Mouse (Mus musculus) 3T3-L1 (cell line): ENCODE measurements around the gene Opn4.

Source experiments
- DNase-seq: peaks from one replicate; pipeline ENCODE4 v3.0.0-alpha.2; 2015; ENCODE audit warnings: low read depth, low spot score

The Opn4 gene

DNA sequence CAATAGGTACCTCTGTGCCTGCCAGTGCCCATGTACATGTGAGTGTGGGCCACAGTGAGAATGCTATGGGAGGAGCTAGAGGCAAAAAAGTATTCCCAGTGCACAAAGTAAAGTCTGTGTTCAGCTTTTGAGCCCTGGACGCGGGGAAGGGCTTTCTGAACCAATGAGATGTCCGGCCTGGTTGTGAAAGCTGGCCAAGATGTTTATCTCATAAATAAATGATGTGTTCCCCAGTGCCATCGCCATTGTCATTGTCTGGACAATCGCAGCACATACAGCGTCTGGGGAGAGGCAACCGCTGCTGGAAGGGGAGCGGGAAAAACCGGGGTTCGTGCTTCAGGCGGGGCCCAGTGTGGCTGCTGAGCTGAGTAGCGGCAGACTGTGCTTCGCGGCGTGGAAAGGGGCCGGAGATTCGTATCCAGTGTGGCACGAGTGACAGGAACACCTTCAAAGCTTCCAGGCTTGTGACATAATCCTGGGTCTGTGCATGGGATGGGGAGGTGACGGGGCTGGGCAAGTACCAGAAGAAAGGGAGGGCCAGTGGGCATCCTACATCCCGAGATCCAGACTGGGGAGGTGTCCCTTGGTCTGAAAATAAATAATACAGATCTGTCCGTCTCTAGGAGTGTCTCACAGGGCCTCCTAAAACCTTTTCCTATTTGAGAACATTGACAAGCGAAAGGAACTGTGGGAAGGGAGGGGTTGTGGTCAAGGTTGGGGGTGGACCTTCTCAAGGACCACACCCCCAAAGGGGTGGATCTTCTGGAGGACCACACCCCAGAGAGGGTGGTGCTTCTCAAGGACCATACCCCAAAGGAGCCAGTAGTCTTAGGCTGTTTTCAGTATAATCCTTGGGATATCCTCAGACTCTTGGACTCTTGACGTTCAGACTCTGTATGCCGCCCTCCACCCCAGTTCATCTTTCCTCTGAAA lies 8.9 kb downstream of the Opn4 start:
- no peak for DNase-seq

DNA sequence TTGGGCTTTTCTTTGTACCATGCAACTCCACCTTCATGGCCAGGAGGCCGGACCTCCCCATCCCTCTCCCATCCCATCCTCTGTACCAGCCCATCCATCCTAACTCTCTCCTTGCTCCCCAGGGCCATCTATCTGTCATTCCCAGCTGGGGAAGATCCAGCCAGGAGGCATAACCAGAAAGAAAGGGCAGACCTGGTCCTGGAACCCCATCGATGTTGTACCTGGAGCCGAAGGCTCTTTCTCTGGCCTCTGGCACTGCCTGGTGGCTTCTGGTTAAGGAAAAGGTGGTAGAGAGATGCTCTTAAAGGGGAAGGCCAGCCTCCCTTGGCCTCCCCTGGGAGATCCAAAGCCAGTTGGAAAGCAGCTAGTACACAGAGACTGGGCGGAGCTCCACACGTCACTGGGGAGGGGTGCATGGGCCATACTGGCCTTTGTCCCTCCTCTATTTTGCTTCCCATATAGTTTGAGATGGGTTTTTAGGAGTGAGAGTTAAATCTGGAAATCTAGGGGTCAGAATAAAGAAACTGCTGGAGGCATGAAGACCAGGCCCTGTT lies 9.8 kb downstream of the Opn4 start:
- no peak for DNase-seq

DNA sequence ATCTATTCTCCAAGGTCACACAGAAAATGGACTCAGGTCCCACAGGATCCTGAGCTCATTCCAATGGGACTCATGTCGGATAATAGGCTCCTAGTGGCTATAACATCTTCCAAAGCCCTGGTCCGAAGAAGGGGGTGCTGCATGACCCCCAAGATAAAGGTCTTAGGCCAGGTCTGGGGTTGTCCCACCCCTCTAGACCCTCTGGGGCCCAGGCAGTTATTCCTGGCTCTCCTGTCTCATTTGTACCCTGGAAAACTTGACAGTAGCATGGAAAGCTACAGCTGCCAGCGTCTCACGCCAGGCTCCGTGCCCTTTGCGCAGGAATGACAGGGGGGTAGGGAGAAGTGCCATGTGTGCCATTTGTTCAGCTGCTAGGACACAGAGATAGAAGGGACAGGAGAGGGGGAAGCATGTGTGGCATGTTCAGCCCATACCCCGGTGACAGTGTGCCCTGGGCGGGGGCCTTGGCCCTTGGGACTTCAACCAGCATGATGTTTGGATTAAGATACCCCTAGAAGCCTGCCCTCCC lies 10.7 kb downstream of the Opn4 start:
- no peak for DNase-seq

DNA sequence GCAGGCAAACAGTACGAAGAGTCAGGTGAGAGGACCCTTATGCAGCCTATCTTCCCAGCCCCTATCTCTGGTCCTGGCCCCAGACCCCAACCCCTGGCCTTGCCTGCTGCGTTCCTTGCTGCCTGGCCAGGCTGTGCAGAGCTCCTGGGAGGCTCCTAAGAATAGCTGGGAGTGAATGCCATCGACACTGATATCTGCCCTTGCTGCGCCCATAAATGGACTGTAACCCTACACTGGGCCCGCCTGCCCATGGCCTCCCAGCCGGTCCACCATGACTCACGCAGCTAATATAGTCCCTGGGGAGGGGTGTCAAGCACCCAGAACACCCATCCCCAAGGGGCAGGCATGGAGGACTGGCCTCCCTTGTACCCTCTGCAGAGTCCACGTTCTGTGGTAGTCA lies 11.4 kb downstream of the Opn4 start, which contains the start of gene Ldb3:
TSS of gene Ldb3 (minus strand) at position 185 of the 400 bp plus-strand sequence.
- DNase-seq = peak; percentile 20

DNA sequence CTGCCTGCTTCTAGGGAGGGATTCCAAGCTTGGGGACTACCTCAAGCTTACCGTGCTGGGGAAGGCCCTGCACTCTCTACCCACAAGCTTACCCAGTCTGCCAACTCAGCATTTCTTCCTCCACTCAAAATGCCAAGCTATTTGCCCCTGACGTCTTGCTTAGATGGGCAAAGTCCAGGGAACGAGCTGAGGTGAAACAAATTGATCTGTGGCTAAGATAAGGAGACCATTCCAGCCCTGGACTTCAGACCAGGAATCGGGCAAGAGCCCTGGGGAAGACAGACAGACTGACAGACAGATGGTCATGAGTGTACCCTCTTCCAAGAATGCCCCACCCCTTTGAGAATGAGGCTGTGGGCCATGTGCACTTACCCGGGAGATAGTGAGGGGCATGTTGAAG lies 11.9 kb downstream of the Opn4 start:
- DNase-seq = no peak

DNA sequence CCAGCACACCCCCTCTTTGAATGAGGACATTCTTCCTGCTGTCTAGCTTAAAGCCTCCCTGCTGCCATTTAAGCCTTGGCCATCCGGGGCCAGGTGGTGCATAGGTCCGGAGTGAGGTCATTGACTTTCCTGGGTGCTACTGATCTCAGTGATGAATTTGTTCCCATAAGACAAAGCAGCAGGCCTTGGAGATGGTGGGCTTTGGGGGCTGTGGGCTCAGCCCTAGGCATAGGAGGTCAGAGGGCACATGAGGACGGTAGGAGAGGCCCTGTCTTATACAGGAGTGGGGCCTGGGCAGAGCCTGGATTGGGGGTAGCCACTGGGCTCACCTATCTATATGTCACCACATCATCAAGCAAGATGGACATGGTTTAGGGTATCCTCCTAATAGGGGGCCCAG lies 13.1 kb downstream of the Opn4 start:
- DNase-seq = no peak

DNA sequence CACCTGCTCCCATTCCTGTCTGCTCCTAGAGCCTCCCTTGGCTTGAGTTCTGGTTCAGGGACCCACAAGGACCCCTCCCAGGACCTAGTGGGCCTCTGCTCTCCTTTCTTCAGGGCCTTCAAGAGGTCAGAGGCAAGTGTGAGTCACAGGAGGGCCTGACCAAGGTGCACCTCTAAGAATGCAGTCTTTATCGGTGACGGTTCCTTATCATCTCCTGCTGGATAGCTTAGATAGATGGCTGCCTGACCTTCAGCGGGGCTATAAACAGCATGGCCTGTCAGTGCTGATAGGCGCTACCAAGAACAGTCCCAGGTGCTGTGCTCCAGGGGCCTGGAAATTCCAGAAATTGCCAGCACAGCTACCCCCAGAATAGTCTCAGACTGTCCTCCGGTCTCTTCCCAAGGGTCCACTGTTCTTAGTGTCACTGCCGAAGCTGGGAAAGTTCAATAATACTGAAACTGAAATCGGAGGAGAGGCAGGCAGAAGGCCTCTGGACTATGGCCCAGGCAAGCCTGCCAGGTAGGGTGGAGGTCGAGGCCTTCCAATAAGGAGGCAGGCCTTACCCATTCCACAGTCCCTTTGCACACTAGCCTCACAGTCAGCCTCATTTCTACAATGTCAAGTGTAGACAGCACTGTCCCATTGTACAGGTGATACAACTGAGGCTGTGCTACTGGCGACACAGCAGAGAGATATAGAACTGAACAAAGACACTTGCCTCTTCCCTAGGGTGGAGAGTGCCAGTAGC lies 14.4 kb downstream of the Opn4 start:
- DNase-seq = no peak

DNA sequence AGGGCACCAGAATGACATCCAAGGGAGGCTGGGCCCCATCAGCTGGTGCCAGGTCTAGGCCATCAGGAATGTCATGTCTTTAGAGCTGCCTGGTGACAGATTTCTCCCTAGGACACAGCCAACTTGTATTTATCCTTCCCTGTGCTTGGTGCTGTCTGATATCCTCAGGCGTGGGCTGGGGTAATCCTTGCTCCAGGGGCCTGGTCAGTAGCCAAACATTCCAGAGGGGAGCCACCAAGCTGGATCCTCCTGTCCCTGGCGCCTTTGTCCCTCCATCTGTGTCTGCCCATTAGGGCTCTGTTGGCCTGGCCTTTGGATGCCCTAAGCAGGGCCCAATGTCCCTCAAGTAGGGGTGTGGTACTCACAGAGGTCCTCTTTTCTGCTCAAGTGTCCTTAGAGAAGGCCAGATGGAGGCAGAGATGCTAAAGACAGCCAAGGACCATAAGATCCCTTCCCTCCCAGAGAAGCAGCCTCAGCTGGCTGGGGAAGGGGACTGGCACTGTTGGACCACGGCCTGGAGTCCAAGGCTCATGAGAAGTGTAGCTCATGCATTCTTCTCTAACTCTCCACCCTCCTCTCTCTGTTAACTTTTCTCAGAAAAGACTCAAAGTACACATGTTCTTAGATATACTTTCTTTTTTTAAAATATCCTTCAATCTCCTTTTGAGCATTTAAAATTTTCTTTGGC lies 17.1 kb downstream of the Opn4 start:
- DNase-seq = no peak

DNA sequence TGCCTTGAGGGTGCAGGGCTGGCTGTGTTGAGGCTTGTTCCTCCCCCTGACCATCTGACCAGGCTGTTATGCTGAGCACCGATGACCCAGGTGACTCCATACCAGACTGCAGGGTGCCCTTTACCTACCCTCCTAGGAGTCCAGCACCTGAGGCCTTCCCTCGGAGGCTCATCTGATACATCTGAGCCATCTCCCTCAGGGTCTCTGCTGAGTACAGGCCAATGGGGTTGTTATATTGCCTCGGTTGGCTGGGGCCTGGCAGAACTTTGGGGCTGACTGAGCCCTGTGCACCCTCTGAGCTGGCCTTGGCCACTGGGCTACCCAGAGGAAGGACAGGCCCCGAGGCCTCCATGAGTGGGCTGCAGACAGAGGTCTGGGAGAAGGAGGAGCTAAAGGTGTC lies 23.1 kb downstream of the Opn4 start:
- no peak for DNase-seq

DNA sequence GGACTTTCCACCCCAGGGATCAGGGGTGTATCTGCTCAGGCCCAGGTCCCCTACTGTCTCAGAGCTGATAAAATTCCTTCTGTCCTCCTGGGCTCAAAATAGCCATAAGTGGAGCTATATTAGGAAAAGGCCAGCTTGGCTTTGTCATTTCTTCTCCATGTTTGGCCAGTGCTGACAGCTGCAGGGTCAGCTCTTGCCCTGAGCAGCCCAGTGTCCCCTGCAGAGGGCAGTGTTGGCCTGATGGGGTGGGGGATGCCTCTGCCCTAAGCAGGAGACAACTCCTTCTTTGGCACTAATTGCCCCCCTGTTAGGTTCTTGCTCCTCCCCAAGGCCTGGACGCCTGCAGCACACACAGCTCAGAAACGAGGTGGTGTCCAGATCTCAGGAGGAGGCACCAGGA lies 25.9 kb downstream of the Opn4 start:
- DNase-seq = no peak

DNA sequence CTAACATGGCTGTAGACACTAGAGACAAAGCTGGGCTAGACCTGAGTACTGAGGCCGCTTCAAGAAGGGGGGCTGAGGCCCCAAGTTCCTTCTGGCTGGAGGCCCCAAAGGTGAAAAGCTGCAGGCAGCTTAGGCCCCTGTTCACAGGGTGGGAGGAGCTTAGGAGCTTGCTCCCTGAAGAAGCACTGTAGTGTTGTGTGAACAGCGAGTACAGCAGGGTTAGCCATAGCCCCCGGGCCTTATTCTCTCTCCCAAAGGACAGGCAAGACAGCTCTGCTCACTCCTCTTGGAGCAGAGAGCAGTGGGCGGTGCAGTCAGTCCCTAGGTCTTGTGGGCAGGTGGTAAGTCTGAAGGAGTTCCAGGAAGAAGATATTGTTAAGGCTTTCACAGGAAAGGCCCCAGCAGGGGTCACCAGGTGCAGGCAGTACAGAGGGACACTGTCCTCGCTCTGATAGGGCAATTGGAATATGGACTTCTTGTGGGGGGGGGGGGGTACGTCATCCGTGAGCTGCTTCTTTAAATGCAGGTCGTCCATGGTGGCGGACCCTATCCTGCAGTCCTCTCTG lies 26.5 kb downstream of the Opn4 start:
- no peak for DNase-seq

DNA sequence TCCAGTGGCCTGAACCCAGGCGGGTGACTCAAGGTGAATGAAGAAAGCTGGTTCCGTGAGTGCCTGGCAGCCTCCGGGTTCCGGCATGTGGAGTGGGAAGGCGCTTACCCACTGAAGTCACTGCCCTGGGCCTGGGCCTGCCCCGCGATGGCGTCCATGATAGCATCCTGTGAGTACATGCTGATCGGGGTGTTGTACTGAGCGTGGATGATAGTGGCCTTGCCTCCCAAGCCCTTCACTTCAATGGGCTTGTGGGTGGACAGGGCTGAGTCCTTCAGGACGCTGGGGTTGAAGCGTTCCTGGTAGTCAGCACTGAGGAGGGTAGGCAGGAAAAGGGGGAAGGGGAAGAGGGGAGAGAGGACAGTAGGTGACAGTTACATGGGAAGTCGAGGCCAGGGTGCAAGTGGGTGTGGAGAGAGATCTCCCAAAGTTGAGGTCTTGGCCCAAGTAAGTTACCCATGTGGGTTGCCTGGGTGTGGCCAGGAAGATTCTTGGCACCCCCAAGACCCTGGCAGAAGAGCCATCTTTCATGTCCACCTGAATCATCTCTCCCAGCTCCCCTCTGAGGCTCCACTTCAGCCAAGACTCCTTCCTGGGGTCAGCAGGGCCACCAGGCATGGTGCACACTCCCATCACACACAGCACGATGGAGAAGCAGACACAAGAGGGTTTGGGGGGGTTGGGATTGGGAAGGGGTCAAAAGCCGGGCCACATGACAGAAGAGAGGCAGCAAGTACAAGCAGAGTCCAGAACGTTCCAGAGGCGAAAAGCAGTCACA lies 28.1 kb downstream of the Opn4 start:
- no peak for DNase-seq

DNA sequence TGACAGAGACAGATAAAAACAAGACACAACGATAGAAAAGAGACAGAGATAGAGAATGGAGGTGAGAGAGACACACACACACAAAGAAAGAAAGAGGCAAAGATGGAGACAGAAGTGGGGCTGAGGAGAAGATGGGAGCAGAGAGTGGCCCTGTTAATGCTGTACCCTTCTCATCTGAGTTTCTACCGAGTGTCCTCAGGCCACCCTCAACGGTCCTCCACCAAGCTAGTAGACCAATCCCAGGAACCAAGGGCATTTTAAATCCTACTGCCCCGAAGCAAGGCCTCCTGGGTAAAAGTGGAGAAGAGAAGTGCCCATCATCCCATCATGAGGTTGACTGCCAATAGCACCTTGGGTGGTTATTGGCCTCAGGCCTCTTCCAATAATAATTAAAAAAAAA lies 29.0 kb downstream of the Opn4 start:
- no peak for DNase-seq

DNA sequence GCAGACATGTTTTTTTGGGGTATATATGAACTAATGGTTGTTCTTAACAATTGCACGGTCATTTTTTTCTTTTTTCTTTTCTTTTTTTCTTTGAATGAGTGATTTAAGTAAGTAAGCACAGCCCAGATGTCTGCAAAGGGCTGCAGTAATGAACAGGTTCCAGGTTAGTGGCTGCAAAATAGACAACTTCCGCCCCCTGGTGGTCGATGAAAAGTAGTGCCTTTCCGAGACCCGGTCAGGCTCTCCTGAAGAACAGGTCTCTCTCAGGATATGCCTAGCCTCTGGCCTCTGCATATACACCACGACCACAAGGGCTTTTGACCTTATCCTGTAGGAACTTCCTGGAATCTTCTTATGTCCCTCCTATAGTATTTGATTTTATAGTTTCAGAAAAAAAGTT lies 29.6 kb downstream of the Opn4 start:
- peak; percentile 86 for DNase-seq

DNA sequence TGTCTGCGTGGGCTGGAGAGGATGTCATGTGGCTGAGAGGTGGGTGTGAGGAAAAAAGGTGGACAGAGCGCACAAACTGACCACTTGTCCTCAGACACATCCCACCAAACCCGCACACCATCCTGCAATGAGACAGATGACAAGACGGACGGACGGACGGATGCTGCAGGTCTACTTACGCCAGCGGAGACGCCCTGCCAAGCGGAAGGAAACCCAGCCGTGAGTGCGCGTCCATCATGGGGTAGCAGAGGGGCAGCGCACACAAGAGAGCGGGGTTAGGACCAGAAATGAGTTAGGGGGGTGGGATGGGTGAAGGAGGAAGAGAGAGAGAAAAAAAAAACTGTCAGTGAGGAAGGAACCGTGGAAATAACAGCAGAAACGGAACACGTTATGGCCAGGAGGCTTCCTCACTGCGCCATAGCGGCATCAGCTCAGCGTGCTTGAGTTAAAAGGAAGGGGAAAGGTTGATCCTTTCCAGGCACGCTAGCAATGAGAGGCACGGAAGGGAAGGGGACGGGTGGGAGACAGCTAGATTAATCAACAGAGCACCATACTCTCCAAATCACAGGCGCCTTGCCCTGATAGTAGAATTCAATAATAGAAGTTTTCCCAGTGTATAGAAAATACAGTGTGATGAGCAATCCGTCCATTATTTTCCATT lies 30.3 kb downstream of the Opn4 start:
- DNase-seq = no peak

DNA sequence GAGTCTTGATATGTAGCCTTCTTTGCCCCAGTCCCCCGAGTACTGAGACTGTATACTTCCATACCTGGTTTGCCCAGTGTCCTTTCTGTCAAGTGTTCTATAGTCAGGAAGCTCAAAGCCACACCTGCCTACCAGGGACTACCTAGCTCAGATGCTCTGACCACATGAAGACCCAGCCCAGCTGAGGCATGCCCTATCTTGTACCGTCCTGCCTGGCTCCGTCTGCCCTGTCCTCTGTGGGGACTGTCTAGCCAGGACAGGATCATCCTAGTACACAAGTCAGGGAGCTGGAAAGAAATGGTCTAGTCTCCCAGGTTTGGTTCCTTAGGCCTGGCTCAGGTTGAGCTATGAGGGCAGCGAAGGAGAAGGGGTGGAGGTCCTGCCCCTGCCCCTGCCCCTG lies 31.3 kb downstream of the Opn4 start:
- DNase-seq = no peak

DNA sequence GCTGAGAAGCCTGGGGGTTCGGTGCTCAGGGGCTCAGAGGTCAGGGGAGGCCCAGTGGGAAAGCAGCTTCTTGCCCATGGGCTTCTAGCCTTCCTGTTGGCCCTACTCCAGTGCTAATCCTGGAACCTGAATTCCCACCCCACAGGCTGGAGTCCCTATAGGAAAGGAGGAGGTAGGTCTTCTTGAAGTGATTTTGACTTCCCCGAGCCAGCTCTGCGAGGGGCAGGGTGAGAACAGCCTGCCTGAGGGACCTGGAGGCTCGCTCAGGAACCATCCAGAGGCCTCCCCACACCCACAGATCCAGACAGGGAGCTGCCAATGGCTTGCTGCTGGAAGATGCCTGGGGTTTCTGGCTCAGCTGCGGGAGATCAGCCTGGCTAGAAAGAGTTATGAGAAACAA lies 32.2 kb downstream of the Opn4 start:
- no peak for DNase-seq

DNA sequence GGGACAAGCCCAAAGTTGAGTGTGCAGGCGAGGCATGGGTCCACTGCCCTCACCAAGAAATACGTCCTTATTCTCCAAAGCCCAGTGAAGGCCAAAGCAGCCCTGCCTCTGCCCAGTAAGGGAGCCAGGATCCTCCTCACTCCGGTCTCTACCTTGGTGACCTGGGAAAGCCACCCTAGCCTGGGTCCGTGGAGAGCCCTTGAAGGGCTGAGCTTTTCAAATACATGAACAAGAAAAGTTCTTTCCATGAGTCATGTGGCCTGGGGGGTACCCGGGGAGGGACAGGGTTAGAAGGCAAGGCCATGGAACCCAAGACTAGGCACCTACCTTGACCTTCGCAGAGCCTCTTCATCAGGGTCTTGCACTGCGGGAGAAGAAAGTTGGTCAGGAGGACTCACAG lies 33.4 kb downstream of the Opn4 start:
- DNase-seq = no peak

DNA sequence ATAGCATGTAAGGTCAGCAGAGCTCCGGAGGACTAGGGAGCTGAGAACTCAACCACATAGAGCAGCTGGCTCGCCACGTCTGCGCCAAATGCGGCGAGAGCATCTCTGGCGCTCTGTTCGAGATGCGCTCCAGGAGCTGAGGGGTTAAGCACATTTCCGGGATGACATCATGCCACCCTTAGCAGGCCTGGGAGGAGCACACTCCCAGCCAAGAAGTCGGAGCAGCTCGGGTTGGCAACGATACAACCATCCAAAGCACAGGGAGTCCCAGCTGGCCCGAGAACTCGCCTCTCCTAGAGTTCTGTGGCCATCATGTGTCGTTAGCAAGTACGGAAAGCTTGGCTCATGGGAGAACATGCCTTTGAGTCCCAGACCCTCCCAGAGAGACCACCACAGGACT lies 34.2 kb downstream of the Opn4 start:
- no peak for DNase-seq

DNA sequence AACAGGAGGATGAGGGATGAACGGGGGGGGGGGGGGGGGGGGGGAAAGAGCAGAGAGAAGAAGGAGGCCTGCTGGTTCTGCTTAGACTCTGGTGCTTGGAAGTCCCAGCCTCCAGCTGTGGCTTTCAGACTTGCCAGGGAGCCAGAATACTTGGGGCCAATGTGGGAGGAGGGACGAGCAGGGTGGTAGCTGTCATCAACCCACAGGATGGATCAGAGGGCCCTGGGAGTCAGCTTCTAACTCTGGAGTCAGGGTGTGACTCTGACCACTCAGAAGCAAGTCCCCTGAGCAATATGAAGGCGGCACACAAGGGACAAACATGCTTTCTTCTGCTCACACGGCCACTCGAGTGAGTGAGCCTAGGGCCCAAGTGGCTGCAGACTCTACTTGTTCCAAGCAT lies 35.3 kb downstream of the Opn4 start:
- no peak for DNase-seq
